Mouse (Mus musculus) urinary bladder, postnatal 10 days (tissue): Measurements from ENCODE around the gene Plxnb1.

Experiments used
- DNase-seq: peaks from one replicate; pipeline ENCODE4 v3.0.0; 2022; ENCODE audit warnings: low spot score

Gene Plxnb1

DNA sequence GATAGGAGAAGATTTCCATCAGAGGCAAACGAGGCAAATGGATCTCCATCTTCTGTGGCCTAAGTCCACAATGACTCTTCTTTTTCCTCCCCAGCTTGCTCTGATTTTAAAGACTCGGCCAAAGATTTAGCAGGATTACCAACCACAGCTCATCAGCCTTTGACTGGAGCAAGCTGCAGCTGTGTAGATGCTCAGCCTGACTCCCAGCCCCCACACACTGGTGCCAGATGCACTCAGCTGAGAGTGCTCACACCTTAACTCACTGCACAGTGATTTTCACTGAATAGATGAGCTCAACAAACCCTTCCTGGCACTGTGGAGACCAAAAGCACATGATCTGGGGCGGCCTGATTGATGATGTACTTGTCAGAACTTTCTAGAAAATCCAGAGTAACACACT is 66.8 kb downstream of the Plxnb1 start, which contains the start of gene Fbxw21:
TSS of gene Fbxw21 (minus strand) at position 101 of the 400 bp plus-strand sequence.
- no peak for DNase-seq

DNA sequence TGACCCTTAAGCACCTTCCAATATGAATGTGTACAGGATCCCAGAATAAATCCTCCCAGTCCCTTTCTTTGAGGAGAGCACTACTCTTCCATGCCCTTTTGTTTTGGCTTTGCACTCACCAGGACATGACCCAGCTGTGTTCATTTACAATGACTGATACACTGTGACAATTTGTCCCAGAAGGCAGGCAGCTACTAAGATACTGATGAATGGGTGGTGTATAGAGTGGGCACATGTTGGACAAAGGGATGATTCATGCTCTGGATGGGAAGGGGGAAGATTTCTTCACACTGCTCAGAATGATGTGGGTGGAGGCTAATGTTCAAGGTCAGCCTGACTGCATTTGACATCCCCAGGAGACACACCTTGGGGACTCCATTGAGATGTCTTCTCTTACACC is 72.1 kb downstream of the Plxnb1 start:
- no peak for DNase-seq
